Mouse (Mus musculus): Measurements from ENCODE around the gene Btg2. TPM values are rescaled to one million over a fixed set of nuclear protein-coding genes. Genes with fewer than 3 reads are reported as not detected.

Btg2 gene
- total and polyA plus RNA-seq, 3 experiments, result 4.6 to 25.7 (median 13.5) TPM

DNA sequence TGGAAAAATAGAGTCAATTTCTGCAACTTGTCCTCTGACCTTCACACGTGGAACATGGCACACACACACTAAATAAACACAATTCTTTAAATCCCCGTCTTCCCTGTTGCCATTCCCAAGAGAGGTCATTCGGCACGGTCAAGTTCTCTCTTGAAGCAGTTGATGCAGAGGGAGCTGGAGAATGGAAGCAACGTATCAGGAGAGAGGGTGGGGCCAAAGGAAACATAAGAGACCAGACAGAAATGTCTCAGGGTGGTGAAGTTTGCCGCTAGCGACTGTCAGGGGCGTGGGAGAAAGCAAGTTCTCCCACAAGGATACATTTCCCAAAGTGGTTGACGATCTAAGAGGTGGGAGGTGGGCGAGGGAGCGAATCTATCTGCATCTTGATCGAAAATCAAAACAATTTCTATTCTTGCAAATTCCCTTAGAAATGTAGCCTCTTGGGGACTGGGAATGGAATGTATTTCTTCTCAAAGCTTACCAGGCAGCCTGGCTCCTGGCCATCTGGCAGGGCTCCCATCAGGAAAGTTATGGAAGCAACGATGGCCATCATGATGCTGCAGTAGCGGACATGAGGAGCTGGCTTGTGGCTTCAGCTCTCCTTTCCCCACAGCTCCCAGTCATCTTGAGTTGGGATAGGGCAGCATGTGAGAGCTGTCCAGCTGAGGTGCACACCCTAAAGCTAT is 50.6 kb downstream of the Btg2 start:
- Histone ChIP-seq H3K4me1 (ENCODE audit: insufficient read depth, low read depth, low read length) (no peaks in the 10 kb centered on the region), H3K27me3 (ENCODE audit: insufficient read depth, low read length) (peaks cover 76% of the 10 kb centered on the region), H3K4me3 (ENCODE audit: low read depth, low read length) (no peak overlapping the region), H3K9me3 (replicated peaks) (0 out of 2 replicates have a peak, but pooled peaks cover 3% of the 10 kb centered on the region), H3K36me3 (replicated peaks) (no peaks in the 10 kb centered on the region)
- TF ChIP-seq GATA1 (IDR thresholded peaks at IDR 0.05; ENCODE audit: borderline replicate concordance, low read length), result no peak
- no peak for DNase-seq (ENCODE audit: low spot score)
- ATAC-seq (ENCODE audit: extremely low read depth, insufficient number of reproducible peaks, low FRiP score, poor library complexity, severe bottlenecking), result no peak

- H3K9me3 ChIP-seq (replicated peaks), result 0 out of 2 replicates have a peak, but pooled peaks cover 3% of the 10 kb centered on the region
- no peaks in the 10 kb centered on the region for H3K36me3 ChIP-seq (replicated peaks)
- TF ChIP-seq TAL1 (conservative IDR thresholded peaks at IDR 0.05; ENCODE audit: low read depth, low read length) (no peak), POLR2AphosphoS5 (IDR thresholded peaks at IDR 0.05; ENCODE audit: insufficient replicate concordance, low read depth, low read length) (no peak), GATA1 (IDR thresholded peaks at IDR 0.05; ENCODE audit: borderline replicate concordance, low read length) (no peak), CTCF (IDR thresholded peaks at IDR 0.05; ENCODE audit: low read depth, low read length) (no peak), GATA2 (IDR thresholded peaks at IDR 0.05; ENCODE audit: borderline replicate concordance, low read depth, low read length) (no peak)
- ATAC-seq (ENCODE audit: extremely low read depth, insufficient number of reproducible peaks, low FRiP score, poor library complexity, severe bottlenecking) (no peak), DNase-seq (ENCODE audit: low spot score) (no peak)
- no peaks in the 10 kb centered on the region for H3K4me1 ChIP-seq (ENCODE audit: insufficient read depth, low read depth, low read length)
- no peak overlapping the region for H3K4me3 ChIP-seq (ENCODE audit: low read depth, low read length)
- peaks cover 73% of the 10 kb centered on the region for H3K27me3 ChIP-seq (ENCODE audit: insufficient read depth, low read length)
These were observed 52.2 kb downstream of the Btg2 start for GRCm38 (mm10) chr1:134026741-134027140.

- H3K36me3 ChIP-seq (replicated peaks), result no peaks in the 10 kb centered on the region
- no peak for ATAC-seq (ENCODE audit: extremely low read depth, insufficient number of reproducible peaks, low FRiP score, poor library complexity, severe bottlenecking)
- TF ChIP-seq GATA1 (IDR thresholded peaks at IDR 0.05; ENCODE audit: borderline replicate concordance, low read length), result no peak
- no peak for TF ChIP-seq GATA2 (IDR thresholded peaks at IDR 0.05; ENCODE audit: borderline replicate concordance, low read depth, low read length)
- TF ChIP-seq TAL1 (conservative IDR thresholded peaks at IDR 0.05; ENCODE audit: low read depth, low read length), result no peak
- no peak for TF ChIP-seq CTCF (IDR thresholded peaks at IDR 0.05; ENCODE audit: low read depth, low read length)
- no peak for TF ChIP-seq POLR2AphosphoS5 (IDR thresholded peaks at IDR 0.05; ENCODE audit: insufficient replicate concordance, low read depth, low read length)
- 0 out of 2 replicates have a peak, but pooled peaks cover 3% of the 10 kb centered on the region for H3K9me3 ChIP-seq (replicated peaks)
- H3K4me3 ChIP-seq (ENCODE audit: low read depth, low read length), result no peak overlapping the region
- H3K27me3 ChIP-seq (ENCODE audit: insufficient read depth, low read length), result peaks cover 73% of the 10 kb centered on the region
- no peak for DNase-seq (ENCODE audit: low spot score)
- no peaks in the 10 kb centered on the region for H3K4me1 ChIP-seq (ENCODE audit: insufficient read depth, low read depth, low read length)
These were observed 52.9 kb downstream of the Btg2 start for GRCm38 (mm10) chr1:134025975-134026374.

Other genes starting within 250 kb of the Btg2 start
- not detected in 2 replicates for gene Optc, start 171.1 kb downstream of the Btg2 start, total RNA-seq (2014; fragmentation: Nextera tagmentation)
- 0.12 TPM in 1 of 2 replicates, not detected in the other for gene Optc, start 171.1 kb downstream of the Btg2 start, total RNA-seq (2017)
- not detected in 2 replicates for gene Optc, start 171.1 kb downstream of the Btg2 start, polyA plus RNA-seq (2012)
- gene Prelp, start 157.7 kb downstream of the Btg2 start, total RNA-seq (2014; fragmentation: Nextera tagmentation), result not detected in 2 replicates
- gene Prelp, start 157.7 kb downstream of the Btg2 start, total RNA-seq (2017), result 0.06 and 0.11 TPM in 2 replicates
- 0.04 and 0.10 TPM in 2 replicates for gene Prelp, start 157.7 kb downstream of the Btg2 start, polyA plus RNA-seq (2012)
- gene Fmod, start 41.9 kb downstream of the Btg2 start, total RNA-seq (2014; fragmentation: Nextera tagmentation), result not detected in 2 replicates
- 0.16 TPM in 1 of 2 replicates, not detected in the other for gene Fmod, start 41.9 kb downstream of the Btg2 start, total RNA-seq (2017)
- not detected in 2 replicates for gene Fmod, start 41.9 kb downstream of the Btg2 start, polyA plus RNA-seq (2012)
- gene Chit1, start 32.1 kb upstream of the Btg2 start, total RNA-seq (2014; fragmentation: Nextera tagmentation), result not detected in 2 replicates
- not detected in 2 replicates for gene Chit1, start 32.1 kb upstream of the Btg2 start, total RNA-seq (2017)
- not detected in 2 replicates for gene Chit1, start 32.1 kb upstream of the Btg2 start, polyA plus RNA-seq (2012)
- not detected in 2 replicates for gene Chil1, start 103.1 kb upstream of the Btg2 start, total RNA-seq (2014; fragmentation: Nextera tagmentation)
- not detected in 2 replicates for gene Chil1, start 103.1 kb upstream of the Btg2 start, total RNA-seq (2017)
- gene Chil1, start 103.1 kb upstream of the Btg2 start, polyA plus RNA-seq (2012), result not detected in 2 replicates
- gene Mybph, start 114.3 kb upstream of the Btg2 start, total RNA-seq (2014; fragmentation: Nextera tagmentation), result not detected in 2 replicates
- 0.05 TPM in 1 of 2 replicates, not detected in the other for gene Mybph, start 114.3 kb upstream of the Btg2 start, total RNA-seq (2017)
- not detected in 2 replicates for gene Mybph, start 114.3 kb upstream of the Btg2 start, polyA plus RNA-seq (2012)
- gene Adora1, start 156.3 kb upstream of the Btg2 start, total RNA-seq (2014; fragmentation: Nextera tagmentation), result not detected in 2 replicates
- 0.06 and 0.16 TPM in 2 replicates for gene Adora1, start 156.3 kb upstream of the Btg2 start, total RNA-seq (2017)
- not detected in 2 replicates for gene Adora1, start 156.3 kb upstream of the Btg2 start, polyA plus RNA-seq (2012)
- gene Myog, start 210.9 kb upstream of the Btg2 start, total RNA-seq (2014; fragmentation: Nextera tagmentation), result not detected in 2 replicates
- not detected in 2 replicates for gene Myog, start 210.9 kb upstream of the Btg2 start, total RNA-seq (2017)
- gene Myog, start 210.9 kb upstream of the Btg2 start, polyA plus RNA-seq (2012), result not detected in 2 replicates

Measured in G1E (cell line).